Mouse (Mus musculus) stomach, embryonic 14.5 days (tissue): ENCODE measurements around the gene Zfp667. TPM values are rescaled to one million over a fixed set of nuclear protein-coding genes. Genes with fewer than 3 reads are reported as not detected.
"Not testable (repeated sequence)": the region's sequence is repeated elsewhere in the genome, so short reads cannot be mapped to it uniquely, and the experiment has no call there.

Experiments used
- ATAC-seq: fragments of 200-750 bp; cut with Nextera tagmentation; 2 replicates; pipeline ENCODE4 v1.8.0; 2017; ENCODE audit warnings: low read depth, moderate TSS enrichment; ENCODE audit not compliant: insufficient number of reproducible peaks, insufficient read depth, low FRiP score
- H3K27ac ChIP-seq: fragments of 300-500 bp; sonication (generic); 2 replicates; pipeline ENCODE4 v1.5.1; 2014; ENCODE audit warnings: mild to moderate bottlenecking, low read length, moderate library complexity, mixed read lengths
- H3K27me3 ChIP-seq: fragments of 300-500 bp; sonication (generic); 2 replicates; pipeline ENCODE4 v1.6.1; 2014; ENCODE audit warnings: low read length, control low read depth, mixed read lengths; ENCODE audit not compliant: control insufficient read depth, insufficient read depth
- H3K36me3 ChIP-seq: fragments of 300-500 bp; sonication (generic); 2 replicates; pipeline ENCODE4 v1.6.1; 2014; ENCODE audit warnings: mild to moderate bottlenecking, control low read depth, low read length, moderate library complexity, mixed read lengths; ENCODE audit not compliant: control insufficient read depth, insufficient read depth
- H3K4me1 ChIP-seq: fragments of 300-500 bp; sonication (generic); 2 replicates; pipeline ENCODE4 v1.6.1; 2014; ENCODE audit warnings: low read length, control low read depth, mixed read lengths; ENCODE audit not compliant: control insufficient read depth, insufficient read depth
- H3K4me2 ChIP-seq: fragments of 300-500 bp; sonication (generic); replicated peaks from 2 replicates; pipeline ENCODE4 v1.6.1; 2014; ENCODE audit warnings: low read depth, low read length, control low read depth
- H3K4me3 ChIP-seq: fragments of 300-500 bp; sonication (generic); 2 replicates; pipeline ENCODE4 v1.5.1; 2014; ENCODE audit warnings: low read depth, low read length, control low read depth
- H3K9ac ChIP-seq: fragments of 300-500 bp; sonication (generic); replicated peaks from 2 replicates; pipeline ENCODE4 v1.6.1; 2014; ENCODE audit warnings: low read depth, mild to moderate bottlenecking, control low read depth, low read length, moderate library complexity, mixed read lengths
- H3K9me3 ChIP-seq: fragments of 300-500 bp; sonication (generic); 2 replicates; pipeline ENCODE4 v1.6.1; 2016; ENCODE audit warnings: low read depth, low read length, control low read depth; ENCODE audit not compliant: control insufficient read depth
- WGBS: fragments of 180-500 bp; shearing (Covaris S2); extraction: QIAGEN DNeasy Blood & Tissue Kit; methylation state at CpG from one replicate; pipeline ENCODE4 v1.1.7; 2014; 5-methylcytosine and 5-hydroxymethylcytosine counted together
- polyA plus RNA-seq: library from polyadenylated mRNA; unstranded; fragments of >200 nt; fragmentation: Nextera tagmentation; extraction: Ambion mirVana; gene quantifications from 2 replicates; pipeline ENCODE4 v1.2.1, GENCODE M21; 2014

Gene Zfp667
- polyA plus RNA-seq, 1 experiment from 2014 or later = 8.7 TPM

DNA sequence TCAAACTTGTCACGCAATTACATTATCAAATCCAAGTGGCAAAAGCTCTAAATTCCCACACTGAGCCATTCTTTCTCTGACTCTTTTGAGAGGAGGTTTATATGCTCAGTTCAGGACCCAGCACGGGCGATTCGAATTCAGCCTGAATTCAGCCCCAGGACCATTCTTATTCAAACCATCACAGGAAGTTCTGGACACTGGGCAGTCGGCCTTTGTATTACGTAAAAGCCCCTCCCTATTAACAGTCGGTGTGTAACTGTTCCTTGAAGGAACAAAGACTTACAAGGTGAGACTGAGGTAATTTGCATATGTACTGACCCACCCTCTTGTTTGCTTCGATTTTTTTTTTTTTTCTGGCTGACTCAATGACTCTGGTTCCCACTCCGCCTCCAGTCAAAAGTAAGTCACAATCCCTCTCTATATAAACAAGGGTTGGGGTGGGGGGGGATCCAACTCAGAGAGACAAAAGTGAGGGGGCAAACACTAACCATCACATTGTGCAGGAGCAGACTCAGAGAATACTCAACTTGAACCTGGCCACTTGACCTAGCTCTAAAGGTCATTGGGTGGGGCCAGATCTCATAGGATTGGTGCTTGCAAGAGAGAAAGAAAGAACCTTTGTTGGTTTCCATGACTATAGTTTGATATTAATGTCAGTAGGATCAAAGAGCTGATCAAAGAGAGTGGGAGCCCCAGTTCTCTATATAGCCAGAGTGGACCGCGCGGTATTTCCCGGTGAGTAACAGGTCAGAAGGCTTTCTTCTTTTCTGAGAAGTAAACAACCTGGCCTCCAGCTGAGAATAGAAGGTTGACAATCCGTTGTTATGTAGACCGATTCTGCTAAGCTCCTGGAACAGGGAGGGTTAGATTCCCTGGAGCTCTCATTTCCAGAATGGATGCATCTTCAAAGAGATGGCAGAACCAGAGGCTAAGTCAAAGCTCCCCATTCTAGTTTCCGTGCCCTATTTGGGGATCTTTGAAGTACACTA lies 27.9 kb upstream of the Zfp667 start:
- Histone ChIP-seq H3K9me3 (no peaks in the 10 kb centered on the region), H3K27me3 (no peaks in the 10 kb centered on the region), H3K4me2 (no peak overlapping the region), H3K27ac (no peak overlapping the region), H3K9ac (no peak overlapping the region), H3K4me1 (no peaks in the 10 kb centered on the region), H3K4me3 (no peak overlapping the region), H3K36me3 (no peaks in the 10 kb centered on the region)
- 46% methylated on average over 16 of the region's 16 CpGs for WGBS
- ATAC-seq = no peak

DNA sequence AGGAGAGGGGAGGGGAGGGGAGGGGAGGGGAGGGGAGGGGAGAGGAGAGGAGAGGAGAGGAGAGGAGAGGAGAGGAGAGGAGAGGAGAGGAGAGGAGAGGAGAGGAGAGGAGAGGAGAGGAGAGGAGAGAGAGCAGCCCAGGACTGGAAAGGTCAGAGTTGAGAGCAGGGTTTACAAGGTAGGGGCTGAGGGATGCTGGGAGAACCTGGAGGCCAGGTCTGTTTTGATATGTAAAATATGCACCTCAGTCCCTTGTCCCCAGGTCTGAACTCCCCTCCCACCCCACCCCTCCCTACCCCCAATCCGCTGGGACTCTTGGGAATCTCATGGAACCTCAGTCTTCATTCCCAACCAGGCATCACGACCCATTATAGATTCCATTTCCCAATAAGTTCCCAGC lies 26.4 kb upstream of the Zfp667 start:
- not testable (repeated sequence) for H3K4me3 ChIP-seq, H3K4me1 ChIP-seq, ATAC-seq, H3K27me3 ChIP-seq, H3K36me3 ChIP-seq, H3K27ac ChIP-seq, H3K4me2 ChIP-seq, H3K9me3 ChIP-seq, H3K9ac ChIP-seq
- WGBS = 45% methylated on average over 2 of the region's 2 CpGs

DNA sequence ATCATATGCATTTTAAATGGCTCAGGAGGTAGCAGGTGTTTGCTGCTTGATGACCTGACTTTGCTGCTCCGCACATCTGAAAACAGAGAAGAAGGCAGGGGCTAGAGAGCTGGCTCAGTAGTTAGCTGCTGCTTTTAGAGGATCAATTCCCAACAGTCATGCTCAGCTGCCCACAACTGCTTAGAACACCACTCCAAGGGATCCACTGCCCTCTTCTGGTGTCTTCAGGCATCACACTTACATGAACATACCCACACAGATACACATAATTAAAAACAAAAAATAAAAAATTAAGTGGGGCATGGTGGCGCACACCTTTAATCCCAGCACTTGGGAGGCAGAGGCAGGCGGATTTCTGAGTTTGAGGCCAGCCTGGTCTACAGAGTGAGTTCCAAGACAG lies 24.3 kb upstream of the Zfp667 start:
- H3K9me3 ChIP-seq = no peaks in the 10 kb centered on the region
- H3K4me3 ChIP-seq = no peak overlapping the region
- H3K36me3 ChIP-seq = no peaks in the 10 kb centered on the region
- no peaks in the 10 kb centered on the region for H3K4me1 ChIP-seq
- 89% methylated on average over 3 of the region's 3 CpGs for WGBS
- H3K4me2 ChIP-seq = no peak overlapping the region
- no peak overlapping the region for H3K27ac ChIP-seq
- ATAC-seq = no peak
- no peak overlapping the region for H3K9ac ChIP-seq
- H3K27me3 ChIP-seq = no peaks in the 10 kb centered on the region

DNA sequence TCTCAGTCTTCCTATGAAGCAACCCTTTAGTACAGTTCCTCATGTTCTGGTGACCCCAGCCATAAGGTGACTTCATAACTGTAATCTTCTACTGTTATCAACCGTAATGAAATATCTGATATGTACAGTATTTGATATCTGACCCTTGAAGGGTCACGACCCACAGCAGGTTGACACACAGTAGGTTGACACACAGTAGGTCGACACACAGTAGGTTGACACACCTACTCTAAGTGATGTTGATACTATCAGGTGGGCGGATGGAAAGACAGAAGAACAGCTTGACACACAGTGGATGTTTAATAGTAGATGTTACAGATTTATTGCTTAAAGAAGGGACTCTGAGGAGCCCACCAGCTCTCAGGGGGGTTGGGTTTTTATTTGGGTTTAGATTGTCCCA lies 23.4 kb upstream of the Zfp667 start:
- Histone ChIP-seq H3K27me3 (no peaks in the 10 kb centered on the region), H3K27ac (no peak overlapping the region), H3K36me3 (no peaks in the 10 kb centered on the region), H3K4me3 (no peak overlapping the region), H3K9me3 (no peaks in the 10 kb centered on the region), H3K9ac (no peak overlapping the region), H3K4me2 (no peak overlapping the region), H3K4me1 (no peaks in the 10 kb centered on the region)
- 74% methylated on average over 4 of the region's 4 CpGs for WGBS
- ATAC-seq = no peak

DNA sequence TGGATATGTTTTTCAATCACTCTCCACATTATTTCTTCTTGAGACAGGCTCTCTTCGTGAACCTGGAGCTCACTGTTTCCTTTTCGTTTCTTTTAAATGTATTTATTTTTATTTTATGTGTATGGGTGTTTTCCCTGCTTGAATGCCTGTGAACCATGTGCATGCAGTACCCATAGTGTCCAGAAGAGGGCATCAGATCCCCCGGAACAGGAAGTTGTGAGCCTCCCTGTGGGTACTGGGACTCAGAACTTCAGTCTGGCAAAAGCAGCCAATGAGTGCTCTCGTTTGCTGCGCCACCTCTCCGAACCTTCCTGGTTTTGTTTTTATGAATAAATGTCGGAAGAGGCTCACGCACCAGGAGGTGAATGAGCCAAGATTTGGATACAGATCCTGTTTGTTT lies 20.7 kb upstream of the Zfp667 start:
- H3K27ac ChIP-seq = no peak overlapping the region
- ATAC-seq = no peak
- no peaks in the 10 kb centered on the region for H3K4me1 ChIP-seq
- H3K4me2 ChIP-seq = no peak overlapping the region
- H3K9me3 ChIP-seq = no peaks in the 10 kb centered on the region
- no peaks in the 10 kb centered on the region for H3K27me3 ChIP-seq
- no peak overlapping the region for H3K9ac ChIP-seq
- H3K36me3 ChIP-seq = no peaks in the 10 kb centered on the region
- no peak overlapping the region for H3K4me3 ChIP-seq
- 67% methylated on average over 8 of the region's 8 CpGs for WGBS

DNA sequence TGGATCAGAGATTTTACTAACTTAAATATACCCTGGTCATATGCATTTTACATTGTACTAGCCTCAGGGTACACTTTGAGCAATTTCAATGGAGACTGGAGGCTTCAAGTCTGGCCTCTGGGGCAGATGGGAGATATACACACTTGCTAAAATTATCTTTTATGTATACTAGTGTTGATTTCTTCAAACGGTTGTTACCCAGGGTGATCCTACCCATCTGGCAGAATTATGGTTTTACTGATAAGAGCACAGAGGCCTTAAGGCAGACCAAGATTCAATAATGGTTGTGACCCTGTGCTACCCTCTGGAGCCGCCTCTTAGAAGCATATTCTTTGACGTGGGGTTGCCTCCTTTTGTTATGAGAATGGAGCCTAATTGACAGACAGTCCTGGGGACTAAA lies 8.5 kb upstream of the Zfp667 start:
- Histone ChIP-seq H3K9ac (no peak overlapping the region), H3K9me3 (no peaks in the 10 kb centered on the region), H3K4me2 (no peak overlapping the region), H3K36me3 (no peaks in the 10 kb centered on the region), H3K27ac (no peak overlapping the region), H3K4me3 (no peak overlapping the region), H3K4me1 (no peaks in the 10 kb centered on the region), H3K27me3 (no peaks in the 10 kb centered on the region)
- no peak for ATAC-seq
- WGBS = 28% methylated on average over 3 of the region's 3 CpGs

DNA sequence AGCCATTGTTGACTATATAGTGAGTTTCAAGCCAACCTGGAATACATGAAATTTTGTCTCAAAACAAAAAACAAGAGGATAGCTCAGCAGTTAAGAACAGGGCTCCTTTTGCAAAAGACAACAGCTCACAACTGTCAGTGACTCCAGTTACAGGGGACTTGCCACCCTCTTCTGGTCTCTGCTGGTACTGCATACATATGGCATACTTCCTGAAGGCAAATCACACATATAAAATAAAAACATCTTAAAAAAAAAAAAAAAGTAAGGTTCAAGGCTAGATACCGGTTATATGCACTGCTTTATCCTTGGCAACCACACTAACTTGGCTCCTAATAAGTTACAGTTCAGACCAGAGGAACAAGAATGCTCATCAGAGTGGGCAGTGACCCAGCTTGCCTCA lies 3.6 kb upstream of the Zfp667 start:
- Histone ChIP-seq H3K27ac (no peak overlapping the region), H3K4me1 (peaks cover 5% of the 10 kb centered on the region; the same call in 1 of the 2 replicates), H3K36me3 (no peaks in the 10 kb centered on the region), H3K4me3 (peak overlapping the region; percentile 42), H3K27me3 (no peaks in the 10 kb centered on the region), H3K4me2 (peak overlapping the region; percentile 52), H3K9me3 (no peaks in the 10 kb centered on the region), H3K9ac (no peak overlapping the region)
- ATAC-seq = no peak
- WGBS = 0% methylated on average over 1 of the region's 1 CpGs

DNA sequence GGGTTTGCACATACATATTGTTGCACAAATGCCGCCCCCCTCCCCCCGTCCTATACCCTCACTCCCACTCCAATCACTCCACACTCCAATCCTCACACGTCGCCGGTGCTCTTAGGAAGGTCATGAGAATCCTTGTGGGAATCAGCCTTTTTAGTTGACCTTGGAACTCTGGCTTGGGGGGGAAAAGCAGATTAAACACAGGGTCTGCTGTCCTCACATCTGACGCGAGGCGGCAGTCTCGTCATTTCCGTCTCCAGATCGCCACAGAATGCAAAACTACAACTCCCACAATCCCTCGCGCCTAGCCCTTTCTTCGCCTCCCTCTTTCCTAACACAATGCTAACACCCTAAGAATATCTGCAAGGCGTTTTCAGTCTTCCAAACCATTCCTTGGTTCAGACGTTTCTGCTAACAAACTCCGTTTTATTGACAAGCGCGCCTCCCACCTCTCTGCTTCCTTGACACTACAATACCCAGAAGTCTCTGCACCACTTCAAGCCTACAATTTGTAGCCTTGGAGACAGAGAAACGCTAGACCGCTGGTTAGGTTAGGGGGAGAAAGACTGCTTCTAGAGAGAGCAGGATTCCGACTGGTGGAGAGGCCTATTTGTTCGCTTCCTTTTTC lies 2.8 kb upstream of the Zfp667 start:
- peak overlapping the region; percentile 52 for H3K4me2 ChIP-seq
- H3K9me3 ChIP-seq = no peaks in the 10 kb centered on the region
- H3K4me1 ChIP-seq = peaks cover 5% of the 10 kb centered on the region; the same call in 1 of the 2 replicates
- no peaks in the 10 kb centered on the region for H3K36me3 ChIP-seq
- H3K9ac ChIP-seq = no peak overlapping the region; the same call in 1 of the 2 replicates
- peak; percentile 60 for ATAC-seq
- peak overlapping the region; percentile 86 for H3K27ac ChIP-seq
- WGBS = 1% methylated on average over 23 of the region's 23 CpGs
- H3K4me3 ChIP-seq = peak overlapping the region; percentile 42
- no peaks in the 10 kb centered on the region for H3K27me3 ChIP-seq
